In the genomic region with DNA sequence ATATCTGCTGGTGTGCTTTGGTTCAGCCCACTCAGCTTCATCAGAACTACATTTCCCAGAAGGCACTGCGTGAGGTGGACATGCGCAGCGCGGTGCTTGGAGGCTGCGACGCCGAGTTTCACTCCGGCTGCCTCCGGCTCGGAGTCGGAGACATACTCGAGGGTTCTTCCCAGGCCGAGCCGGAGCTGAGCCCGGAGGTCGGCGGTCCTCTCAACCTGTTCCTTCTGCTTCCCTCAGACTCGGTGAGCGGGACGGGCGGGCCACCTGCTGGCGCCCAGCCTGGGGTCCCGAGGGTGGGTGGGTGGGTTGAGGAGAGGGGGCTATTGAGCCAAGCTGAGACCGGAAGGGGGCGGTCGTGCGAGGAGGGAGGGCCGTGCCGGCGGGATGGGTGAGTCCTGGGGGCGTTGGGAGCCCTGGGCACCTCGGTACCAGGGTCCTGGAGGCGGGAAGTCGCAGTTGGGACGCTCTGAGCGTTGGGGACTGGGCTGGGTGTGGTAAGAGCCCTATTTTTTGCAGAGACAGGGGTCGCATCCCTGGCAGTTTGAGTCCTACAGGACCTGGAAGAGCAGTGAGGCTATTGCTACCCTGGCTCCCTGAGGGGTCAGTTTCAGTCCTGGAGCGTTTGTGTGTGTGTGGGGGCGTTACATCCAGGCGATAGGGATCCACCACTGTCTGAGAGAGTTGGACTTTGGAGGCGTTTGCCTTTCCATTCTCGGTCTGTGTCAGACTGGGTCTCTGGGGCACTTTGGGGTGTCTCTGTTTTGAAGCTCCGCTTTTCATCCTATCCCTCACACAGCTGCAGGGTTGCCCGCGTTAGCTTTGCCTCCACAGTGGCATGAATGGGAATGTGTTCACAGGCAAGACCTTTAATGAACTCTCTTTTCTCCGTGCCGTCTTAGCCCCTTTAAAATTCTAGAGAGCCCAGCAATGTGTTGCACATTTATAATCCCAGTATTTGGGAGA, we compare ENCODE assay signal across 8 mouse cellular contexts. TPM values are rescaled to one million over a fixed set of nuclear protein-coding genes. Genes with fewer than 3 reads are reported as not detected.
A peak's percentile ranks its signal among the peaks of the same experiment; 100 is the strongest.
DNase-seq lines count a peak whose midpoint lies in the region; ATAC-seq lines count a peak whose summit lies in the region.

A gene (plus strand): TSS at position 76 of the 963 bp plus-strand sequence.

- H3K36me3 ChIP-seq in hindbrain, embryonic 15.5 days = peaks cover 16% of the 10 kb centered on the region

- H3K4me2 ChIP-seq in hindbrain, embryonic 15.5 days = peak within 1 kb of the TSS; percentile 62

- H3K9ac ChIP-seq in hindbrain, embryonic 15.5 days = peak within 1 kb of the TSS; percentile 57

- H3K27me3 ChIP-seq in hindbrain, embryonic 15.5 days = no peaks in the 10 kb centered on the region

- H3K4me3 ChIP-seq in hindbrain, embryonic 15.5 days = peak within 1 kb of the TSS; percentile 61

- peak within 1 kb of the TSS; percentile 90 for H3K27ac ChIP-seq in hindbrain, embryonic 15.5 days (replicated peaks)

- H3K9me3 ChIP-seq in hindbrain, embryonic 15.5 days = no peaks in the 10 kb centered on the region

- peaks cover 18% of the 10 kb centered on the region for H3K4me1 ChIP-seq in hindbrain, embryonic 15.5 days (replicated peaks)

- under 1% methylated on average over 47 of the region's 47 CpGs for WGBS in hindbrain, embryonic 15.5 days

- ATAC-seq in hindbrain, embryonic 15.5 days (ENCODE audit: low FRiP score, low read depth) = peak; percentile 94

- peak; percentile 93 for DNase-seq in R1 (ENCODE audit: low read depth, low spot score)
- peak; percentile 87 to 93 for DNase-seq in cerebellum, postnatal 25 days
- DNase-seq in frontal cortex, postnatal 36 days (ENCODE audit: low spot score in 2 of 2) = peak; percentile 88 to 93
- DNase-seq in left cerebral cortex, adult 11 months (ENCODE audit: low spot score) = peak; percentile 86
- DNase-seq in lung, postnatal 4 days = peak; percentile 91 to 93
- DNase-seq in retina, postnatal 7 days (ENCODE audit: low read depth, low spot score) = peak; percentile 82
- peak; percentile 78 for DNase-seq in urinary bladder, adult 2 months (ENCODE audit: low spot score)

RNA-seq across cellular contexts. Expression of the gene that starts here (rescaled TPM):
- polyA plus RNA-seq in hindbrain, embryonic 15.5 days (2015; fragmentation: Nextera tagmentation; extraction: Ambion mirVana) = 25.6 and 26.3 TPM in 2 replicates
- 16.8 and 17.3 TPM in 2 replicates for polyA plus RNA-seq in urinary bladder, adult 2 months (2012; rRNA removed)

Comparison
In these comparisons a context has a peak if more than half of its experiments do, and no peak if none do; other contexts are left out.
1. Peak in every context shown above with its lines: DNase-seq, ATAC-seq, H3K4me3 ChIP-seq and H3K27ac ChIP-seq.